Mouse (Mus musculus) gastrocnemius, postnatal 36 days (tissue): Measurements from ENCODE around the gene Tango2. TPM values are rescaled to one million over a fixed set of nuclear protein-coding genes. Genes with fewer than 3 reads are reported as not detected.
"Not testable (repeated sequence)": the region's sequence is repeated elsewhere in the genome, so short reads cannot be mapped to it uniquely, and the experiment has no call there.

Source experiments
- DNase-seq, 2 experiments: peaks; one replicate each; pipeline ENCODE4 v3.0.0; 2022
- intact Hi-C: fragments of 180-260 bp; cut with DNase I; formaldehyde crosslinking; loops from one replicate; pipeline ENCODE4 v1.15.1; 2025
- total RNA-seq, 2 experiments: library from RNA; stranded (reverse); gene quantifications; 2 replicates each; pipeline ENCODE4 v1.2.3; 2021

The Tango2 gene
- total RNA-seq, 2 experiments from 2014 or later: 40.3 to 51.5 TPM

GRCm38 (mm10) chr16:18348601-18349175 lies 785 bp upstream of the Tango2 start:
- no peak for DNase-seq
- intact Hi-C loops: loop anchor here (5.0 kb wide), 1 partner anchor 269 kb away; no protein-coding TSS in a partner anchor

- intact Hi-C loops: loop anchor here (5.0 kb wide), 1 partner anchor 272 kb away; no protein-coding TSS in a partner anchor
- peak; percentile 79 to 80 for DNase-seq
Measured at GRCm38 (mm10) chr16:18345243-18345642, 2.7 kb downstream of the Tango2 start.

GRCm38 (mm10) chr16:18343778-18344177 lies 4.1 kb downstream of the Tango2 start:
- intact Hi-C loops: no loop called here

GRCm38 (mm10) chr16:18342650-18343570 lies 5.0 kb downstream of the Tango2 start:
- intact Hi-C loops: no loop called here

More at GRCm38 (mm10) chr16:18343778-18344177, 4.1 kb downstream of the Tango2 start:
- peak; percentile 93 to 97 for DNase-seq

GRCm38 (mm10) chr16:18342076-18342475 lies 5.8 kb downstream of the Tango2 start:
- DNase-seq: no peak
- intact Hi-C loops: no loop called here

More at GRCm38 (mm10) chr16:18342650-18343570, 5.0 kb downstream of the Tango2 start:
- no peak for DNase-seq

GRCm38 (mm10) chr16:18341605-18342004 lies 6.3 kb downstream of the Tango2 start:
- no peak for DNase-seq
- intact Hi-C loops: no loop called here

GRCm38 (mm10) chr16:18339866-18340265 lies 8.0 kb downstream of the Tango2 start:
- peak in 1 of 2 experiments; percentile 19 for DNase-seq
- intact Hi-C loops: no loop called here

- intact Hi-C loops: no loop called here
- no peak for DNase-seq
Measured at GRCm38 (mm10) chr16:18337261-18337660, 10.6 kb downstream of the Tango2 start.

- intact Hi-C loops: no loop called here
- DNase-seq: no peak
Measured at GRCm38 (mm10) chr16:18335981-18336380, 11.9 kb downstream of the Tango2 start.

GRCm38 (mm10) chr16:18333976-18334375 lies 13.9 kb downstream of the Tango2 start:
- peak in 1 of 2 experiments; percentile 45 for DNase-seq

GRCm38 (mm10) chr16:18328524-18328923 lies 19.4 kb downstream of the Tango2 start:
- DNase-seq: no peak
- intact Hi-C loops: no loop called here

More at GRCm38 (mm10) chr16:18333976-18334375, 13.9 kb downstream of the Tango2 start:
- intact Hi-C loops: no loop called here

GRCm38 (mm10) chr16:18327936-18328335 lies 20.0 kb downstream of the Tango2 start:
- DNase-seq: no peak
- intact Hi-C loops: no loop called here

- no peak for DNase-seq
- intact Hi-C loops: no loop called here
Measured at GRCm38 (mm10) chr16:18325741-18326140, 22.2 kb downstream of the Tango2 start.

- intact Hi-C loops: no loop called here
- no peak for DNase-seq
Measured at GRCm38 (mm10) chr16:18324031-18324430, 23.9 kb downstream of the Tango2 start.

GRCm38 (mm10) chr16:18323460-18323859 lies 24.4 kb downstream of the Tango2 start:
- intact Hi-C loops: no loop called here
- DNase-seq: no peak

GRCm38 (mm10) chr16:18321443-18321842 lies 26.5 kb downstream of the Tango2 start:
- intact Hi-C loops: no loop called here
- no peak for DNase-seq

GRCm38 (mm10) chr16:18318992-18319391 lies 28.9 kb downstream of the Tango2 start:
- DNase-seq: no peak
- intact Hi-C loops: no loop called here

GRCm38 (mm10) chr16:18308159-18308558 lies 39.7 kb downstream of the Tango2 start:
- DNase-seq: no peak
- intact Hi-C loops: no loop called here

GRCm38 (mm10) chr16:18289614-18290013 lies 58.3 kb downstream of the Tango2 start:
- not testable (repeated sequence) for DNase-seq
- intact Hi-C loops: loop anchor here (5.0 kb wide), 1 partner anchor 37 kb away; no protein-coding TSS in a partner anchor

- intact Hi-C loops: loop anchor here (5.0 kb wide), 1 partner anchor 37 kb away; no protein-coding TSS in a partner anchor
- peak; percentile 93 to 97 for DNase-seq
Measured at GRCm38 (mm10) chr16:18289067-18289588, 58.8 kb downstream of the Tango2 start, which contains the start of gene Dgcr8. Gene Dgcr8, minus strand, starts transcription at chr16:18289246.

GRCm38 (mm10) chr16:18288581-18289061 lies 59.3 kb downstream of the Tango2 start:
- intact Hi-C loops: loop anchor here (5.0 kb wide), 1 partner anchor 36 kb away; no protein-coding TSS in a partner anchor
- peak in 1 of 2 experiments; percentile 68 for DNase-seq
